Mouse (Mus musculus) megakaryocyte, embryonic 14.5 days (primary cell): ENCODE measurements around the gene Spata31d1b.

ENCODE experiments used
- FLI1 ChIP-seq: IDR thresholded peaks from 2 replicates; pipeline ENCODE4 v1.6.1; 2012; ENCODE audit warnings: low read length, inconsistent platforms, mixed read lengths
- GATA1 ChIP-seq: IDR thresholded peaks from 3 replicates; pipeline ENCODE4 v1.6.1; 2012; ENCODE audit warnings: mixed read lengths, low read length, inconsistent platforms, borderline replicate concordance

- TF ChIP-seq GATA1 (no peak), FLI1 (no peak)
Observed at GRCm38 (mm10) chr13:59731652-59732051, 19.6 kb downstream of the Spata31d1b start, which contains the start of gene Spata31d1d.
